Mouse (Mus musculus): ENCODE measurements around the gene Cer1.

DNA sequence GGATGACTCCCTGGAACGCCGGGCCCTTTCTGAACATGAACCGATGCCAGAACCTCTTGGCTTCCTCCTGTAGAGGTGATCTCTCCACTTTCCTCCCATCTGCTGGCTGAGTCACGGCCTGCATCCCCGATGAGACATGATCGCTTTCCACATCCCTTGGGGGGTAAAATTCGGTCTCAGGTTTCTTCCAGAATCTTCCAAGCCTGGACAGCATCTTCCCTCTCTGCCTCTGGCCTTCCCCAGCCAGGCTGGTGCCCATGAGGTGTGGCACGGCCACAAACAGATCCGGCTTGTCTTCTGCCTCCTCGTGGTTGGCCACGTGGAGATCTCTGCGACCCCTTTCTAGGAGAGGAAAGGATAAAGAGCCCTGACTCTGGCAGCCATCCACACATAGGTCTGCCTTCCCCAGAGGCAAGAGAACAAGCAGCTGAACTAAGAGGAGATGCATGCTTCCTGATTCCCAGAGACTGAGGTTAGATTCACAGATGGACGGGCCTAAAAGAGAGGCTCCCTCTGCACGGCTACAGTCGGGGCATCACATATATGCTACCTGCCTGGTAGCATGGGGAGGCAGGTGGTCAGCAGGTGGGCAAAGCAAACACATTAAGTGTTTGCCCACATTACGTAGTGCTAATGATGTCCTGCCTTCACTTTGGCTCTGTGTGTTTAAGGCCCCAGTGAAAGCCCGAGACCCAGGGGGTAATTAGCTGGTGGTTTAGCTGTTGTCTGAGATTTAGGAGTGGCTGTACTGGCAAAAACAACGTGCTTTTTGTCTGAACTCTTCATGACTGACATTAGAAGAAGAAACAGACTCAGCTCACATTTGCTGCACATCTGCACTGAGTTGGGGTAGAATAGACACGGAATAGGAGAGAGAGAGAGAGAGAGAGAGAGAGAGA, at the start of gene Cer1:
- TF ChIP-seq POLR2A (IDR thresholded peaks at IDR 0.05; ENCODE audit: control insufficient read depth, low read depth, low read length) (no peak), CTCF (IDR thresholded peaks at IDR 0.05; ENCODE audit: control insufficient read depth, insufficient read depth, insufficient replicate concordance, low read depth, low read length) (no peak)
